Mouse (Mus musculus) kidney, postnatal 10 days (tissue): Measurements from ENCODE around the gene Meltf.

Source experiments
- DNase-seq: peaks from one replicate; pipeline ENCODE4 v3.0.0; 2021; ENCODE audit warnings: mixed read lengths

The Meltf gene

GRCm38 (mm10) chr16:31896971-31897774, 18.6 kb downstream of the Meltf start:
- DNase-seq = peak; percentile 64

GRCm38 (mm10) chr16:31898546-31899326, 20.1 kb downstream of the Meltf start:
- no peak for DNase-seq

DNA sequence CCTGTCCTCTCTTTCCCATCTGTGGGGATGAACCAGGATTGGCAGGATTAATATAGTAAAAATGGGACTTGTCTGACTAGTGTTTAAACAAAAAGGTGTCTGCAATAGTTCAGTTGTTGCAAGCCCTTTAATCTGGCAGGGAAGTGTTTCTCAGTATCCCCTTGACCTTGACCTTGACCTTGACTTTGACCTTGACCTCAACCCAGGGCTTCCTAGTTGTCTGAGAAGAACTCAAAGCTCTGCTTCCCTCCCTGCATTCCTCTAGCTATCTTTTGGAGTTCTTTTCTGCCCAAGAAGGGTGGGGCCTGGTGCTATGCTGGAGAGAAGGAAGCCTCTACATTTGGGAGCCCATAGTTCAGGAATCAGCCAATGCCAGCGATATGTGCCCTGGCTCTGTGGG, 23.3 kb downstream of the Meltf start:
- DNase-seq = no peak

DNA sequence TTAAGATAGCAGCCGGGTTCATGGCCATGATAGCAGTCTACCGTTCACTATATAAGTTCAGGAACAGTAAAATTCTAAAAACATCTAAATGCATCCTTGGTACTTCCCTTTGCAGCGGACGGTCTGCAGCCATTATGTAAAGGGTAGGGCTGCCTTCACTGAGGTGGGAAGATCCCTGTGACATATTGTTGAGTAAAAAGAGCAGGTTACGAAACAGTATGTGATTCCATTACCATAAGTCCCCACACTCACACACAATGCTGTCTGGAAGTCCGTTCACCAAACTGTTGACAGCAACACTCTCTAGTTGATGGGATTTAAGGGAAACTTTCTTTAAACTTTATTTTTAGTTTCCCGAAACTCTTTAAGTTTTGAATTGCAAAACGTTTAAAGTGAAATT, 24.6 kb downstream of the Meltf start:
- DNase-seq = no peak

- DNase-seq = no peak
These were observed 26.7 kb downstream of the Meltf start for GRCm38 (mm10) chr16:31905331-31905730.

- DNase-seq = peak; percentile 28
These were observed 27.5 kb downstream of the Meltf start for GRCm38 (mm10) chr16:31905891-31906825.

DNA sequence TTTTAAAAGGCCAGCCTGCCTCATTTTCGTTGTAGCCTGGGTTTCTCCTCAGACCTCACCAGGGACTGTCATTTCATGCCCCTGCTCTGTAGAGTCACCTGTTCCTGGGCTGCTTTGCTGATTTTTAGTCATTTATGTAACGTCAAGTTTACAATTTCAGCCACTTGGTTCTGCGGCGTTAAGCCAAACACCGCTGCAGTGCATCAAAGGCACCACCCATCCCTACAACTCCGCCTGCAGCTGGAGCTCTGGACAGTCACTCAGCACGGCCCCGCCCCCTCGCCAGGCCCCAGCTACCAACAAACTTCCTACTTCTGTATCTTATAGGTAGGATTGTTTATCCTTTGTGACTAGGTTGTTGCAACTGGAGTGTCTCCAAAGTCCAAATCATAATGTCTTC, 28.3 kb downstream of the Meltf start:
- peak; percentile 68 for DNase-seq

- no peak for DNase-seq
These were observed 30.3 kb downstream of the Meltf start for GRCm38 (mm10) chr16:31908959-31909358.

- peak; percentile 29 for DNase-seq
These were observed 31.8 kb downstream of the Meltf start for GRCm38 (mm10) chr16:31910281-31910847.

DNA sequence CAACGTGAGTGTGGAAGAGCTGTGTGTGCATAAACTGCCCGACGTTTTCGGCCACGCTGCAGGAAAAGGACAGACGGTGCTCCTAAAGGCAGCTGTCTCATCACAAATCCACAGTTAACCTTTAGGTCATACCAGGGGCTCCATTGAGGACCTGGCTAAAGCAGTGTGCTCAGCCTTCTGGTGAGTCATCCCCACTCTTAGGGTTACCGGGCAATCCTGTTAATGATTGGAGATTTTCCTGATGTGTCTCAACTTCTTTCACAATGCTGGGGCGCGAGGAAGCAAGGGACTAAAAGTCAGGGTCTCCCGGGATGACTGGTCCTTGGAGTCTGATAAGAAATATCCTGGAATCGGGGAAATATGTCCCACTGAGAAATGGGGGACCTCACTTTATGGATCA, 39.2 kb downstream of the Meltf start:
- DNase-seq = no peak

- DNase-seq = peak; percentile 89
These were observed 39.7 kb downstream of the Meltf start for GRCm38 (mm10) chr16:31918248-31918724.

GRCm38 (mm10) chr16:31924368-31924767, 45.8 kb downstream of the Meltf start:
- DNase-seq = no peak

DNA sequence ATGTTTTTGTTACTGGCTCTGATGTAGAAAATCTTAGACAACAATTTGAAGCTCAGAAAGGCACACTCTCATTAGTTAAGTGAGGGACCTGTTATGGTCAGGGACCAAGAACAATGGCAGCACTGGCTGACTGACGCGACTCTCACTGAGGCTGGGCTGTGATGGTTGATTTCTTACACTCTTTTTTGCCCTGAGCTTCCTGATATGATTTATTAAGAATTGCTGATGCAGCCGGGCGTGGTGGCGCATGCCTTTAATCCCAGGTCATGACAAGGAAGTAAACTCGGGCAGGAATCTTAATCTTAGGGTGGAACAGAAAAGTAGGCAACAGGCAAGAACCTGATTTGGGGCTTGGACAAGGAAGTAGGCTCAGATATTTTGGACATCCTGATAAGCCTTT, 47.5 kb downstream of the Meltf start:
- no peak for DNase-seq

DNA sequence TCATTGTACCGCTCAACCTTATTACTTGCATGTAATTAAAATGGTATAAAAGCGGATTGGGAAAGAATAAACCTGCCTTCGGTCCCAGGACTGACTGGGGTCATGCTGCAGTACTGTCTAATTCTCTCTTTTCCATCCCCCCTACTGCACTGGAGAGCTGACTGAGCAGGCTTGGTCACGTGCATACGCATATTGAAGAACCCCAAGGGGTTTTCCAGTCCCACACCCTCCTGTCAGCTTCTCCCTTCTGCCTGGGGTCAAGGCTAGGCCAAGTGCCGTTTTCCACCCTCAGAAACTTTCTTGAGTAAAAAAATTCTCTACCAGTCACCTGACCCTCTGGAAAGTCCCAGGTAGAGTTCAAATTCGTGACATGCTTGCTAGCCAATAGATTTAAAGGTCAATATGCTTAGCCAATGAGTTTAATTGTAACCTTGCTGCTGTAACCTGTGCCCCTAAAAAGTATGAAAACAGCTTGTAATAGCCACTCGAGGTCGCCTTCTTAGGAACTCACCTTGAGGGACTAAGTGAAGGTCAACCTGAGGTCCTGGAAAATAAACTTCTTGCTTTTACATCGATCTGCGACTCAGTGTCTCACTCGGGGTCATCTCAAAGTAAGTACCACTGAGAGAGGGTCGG, 48.1 kb downstream of the Meltf start:
- DNase-seq = no peak

DNA sequence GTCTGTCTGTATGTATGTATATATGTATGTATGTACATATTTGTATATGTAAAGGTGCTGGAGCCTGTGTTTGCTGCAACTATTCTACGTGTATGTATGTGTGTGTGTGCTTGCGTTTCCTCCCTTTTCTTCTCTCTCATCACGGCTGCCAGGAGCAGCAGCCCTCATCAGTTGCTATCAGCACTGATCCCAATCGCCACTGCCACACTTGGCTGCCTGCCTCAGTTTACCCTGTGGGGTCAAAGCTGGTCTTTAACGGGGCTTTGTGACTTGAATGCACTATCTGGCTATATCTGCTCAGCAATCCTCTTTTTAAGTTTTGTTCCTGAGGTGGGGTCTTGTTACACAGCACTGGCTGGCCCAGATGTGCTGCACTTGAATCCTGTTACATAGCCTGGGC, 48.8 kb downstream of the Meltf start:
- DNase-seq = no peak

GRCm38 (mm10) chr16:31931330-31931729, 52.7 kb downstream of the Meltf start:
- peak; percentile 17 for DNase-seq

DNA sequence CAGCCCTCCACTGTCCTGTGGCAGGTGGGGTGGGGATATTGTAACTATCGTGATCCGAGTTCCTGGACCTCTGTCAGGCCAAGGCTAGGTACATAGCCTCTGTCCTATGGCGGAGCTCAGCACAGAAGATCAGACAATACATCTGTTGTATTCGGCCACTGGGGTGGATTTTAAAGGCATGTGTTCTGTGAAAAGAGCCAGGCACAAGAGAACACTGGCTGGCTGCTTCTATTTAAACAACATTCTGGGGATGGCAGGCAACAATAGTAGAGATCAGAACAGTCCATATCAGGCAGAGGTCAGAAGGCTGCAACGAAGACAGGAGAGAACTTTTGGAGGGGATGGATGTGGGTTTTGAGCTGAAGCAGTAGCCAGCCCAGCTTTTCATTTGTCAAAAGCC, 53.6 kb downstream of the Meltf start:
- no peak for DNase-seq

DNA sequence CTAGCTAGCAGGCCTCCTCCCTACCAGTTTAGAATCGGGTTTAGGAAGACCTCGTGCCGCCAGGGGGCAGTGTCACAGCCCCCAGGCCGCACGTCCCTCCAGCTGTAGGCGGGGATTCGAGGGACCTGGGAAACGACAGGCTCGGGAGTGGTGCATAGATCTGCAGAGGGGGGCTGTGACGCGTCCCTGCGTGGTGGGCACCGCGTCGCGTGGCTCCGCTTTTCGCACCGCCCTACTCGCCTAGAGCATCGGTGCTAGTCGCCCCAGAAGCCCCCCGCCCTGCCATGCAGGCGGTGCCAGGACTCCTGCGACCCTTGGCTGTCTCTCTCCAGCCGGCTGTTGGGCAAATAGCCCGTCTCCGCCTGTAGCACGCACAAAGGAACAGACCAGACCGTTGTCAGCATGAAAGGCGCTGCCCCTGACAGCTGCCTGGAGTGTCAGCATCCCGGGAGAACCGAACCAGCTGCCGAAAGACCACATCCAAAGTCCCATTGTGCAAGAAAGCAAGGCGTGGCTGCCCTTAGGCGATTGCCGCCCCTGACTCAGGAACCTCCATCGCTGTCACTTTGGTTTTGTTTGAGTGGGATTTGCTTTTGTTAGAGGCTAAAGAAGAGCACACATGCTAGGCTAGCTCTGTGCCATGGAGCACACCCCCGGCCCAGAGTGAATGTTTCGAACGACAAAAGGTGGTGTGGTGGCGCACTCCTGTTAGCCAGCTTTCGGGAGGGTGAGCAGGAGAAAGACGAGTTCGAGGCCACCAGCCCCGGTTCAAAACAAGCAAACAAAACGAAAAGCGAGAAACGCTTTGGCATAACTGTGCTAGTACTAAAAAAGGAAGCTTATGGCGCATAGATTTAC, 54.5 kb downstream of the Meltf start:
- peak; percentile 92 for DNase-seq

GRCm38 (mm10) chr16:31933751-31934549, 55.3 kb downstream of the Meltf start, which contains the start of gene Pigz:
Gene Pigz (plus strand): TSS chr16:31933851.
- DNase-seq = peak; percentile 65

DNA sequence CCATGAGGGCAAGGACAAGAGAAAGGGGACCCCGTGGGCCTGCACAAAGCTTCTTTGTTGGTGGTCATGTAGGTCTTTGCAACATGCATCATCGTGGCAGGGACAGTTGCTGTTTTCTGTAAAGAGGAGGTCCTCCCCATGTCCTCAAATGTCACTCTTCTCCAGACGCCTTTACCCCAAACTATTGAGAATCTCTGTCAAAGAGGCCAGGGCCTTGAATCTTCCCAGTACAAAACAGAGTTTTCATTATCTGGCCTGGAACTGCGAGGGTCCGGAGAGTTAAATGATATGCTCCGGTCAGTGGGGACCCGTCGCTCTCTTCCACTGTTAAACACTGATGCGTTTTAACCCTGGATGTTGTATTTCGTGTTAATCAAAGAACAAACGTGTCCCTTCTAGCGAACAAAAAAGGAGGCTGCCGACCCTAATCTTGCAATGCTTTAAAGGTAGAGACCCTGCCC, 56.0 kb downstream of the Meltf start:
- no peak for DNase-seq
